Mouse (Mus musculus) embryonic facial prominence, embryonic 13.5 days (tissue): ENCODE data around the gene Kif22. TPM values are rescaled to one million over a fixed set of nuclear protein-coding genes. Genes with fewer than 3 reads are reported as not detected.

Experiments used
- microRNA-seq: library from miRNA; unstranded; fragments of <30 nt; microRNA quantifications from one replicate; pipeline ENCODE4, GENCODE M21; 2016
- polyA plus RNA-seq: library from polyadenylated mRNA; unstranded; fragments of >200 nt; fragmentation: Nextera tagmentation; extraction: Ambion mirVana; gene quantifications from 2 replicates; pipeline ENCODE4 v1.2.1, GENCODE M21; 2015

Kif22 gene
- polyA plus RNA-seq, 1 experiment from 2014 or later, result 124 TPM

Small RNA genes lying within 50 kb of the gene (microRNA-seq; reads per million reads assigned to microRNA genes)
- not detected for gene Gm44343

Other genes starting within 250 kb of the Kif22 start
- 300 and 311 TPM in 2 replicates for gene Ppp4c, start 250.0 kb downstream of the Kif22 start, polyA plus RNA-seq
- gene Fam57b, start 244.8 kb downstream of the Kif22 start, polyA plus RNA-seq, result 0.45 and 0.70 TPM in 2 replicates
- not detected in 2 replicates for gene 4930451I11Rik, start 210.8 kb downstream of the Kif22 start, polyA plus RNA-seq
- 1.6 and 1.9 TPM in 2 replicates for gene Doc2a, start 195.1 kb downstream of the Kif22 start, polyA plus RNA-seq
- gene Hirip3, start 180.5 kb downstream of the Kif22 start, polyA plus RNA-seq, result 37.5 and 43.0 TPM in 2 replicates
- gene Ino80e, start 180.1 kb downstream of the Kif22 start, polyA plus RNA-seq, result 84.1 and 108 TPM in 2 replicates
- gene Taok2, start 157.8 kb downstream of the Kif22 start, polyA plus RNA-seq, result 53.4 and 53.6 TPM in 2 replicates
- gene Tmem219, start 119.6 kb downstream of the Kif22 start, polyA plus RNA-seq, result 28.3 and 28.6 TPM in 2 replicates
- 17.8 and 19.8 TPM in 2 replicates for gene Kctd13, start 113.6 kb downstream of the Kif22 start, polyA plus RNA-seq
- 0.13 and 0.25 TPM in 2 replicates for gene Asphd1, start 92.9 kb downstream of the Kif22 start, polyA plus RNA-seq
- 0.76 and 0.77 TPM in 2 replicates for gene Sez6l2, start 91.9 kb downstream of the Kif22 start, polyA plus RNA-seq
- gene Cdipt, start 66.6 kb downstream of the Kif22 start, polyA plus RNA-seq, result 95.8 and 97.0 TPM in 2 replicates
- 1.3 and 1.7 TPM in 2 replicates for gene Cdiptos, start 66.4 kb downstream of the Kif22 start, polyA plus RNA-seq
- 5.3 and 7.1 TPM in 2 replicates for gene Mvp, start 27.9 kb downstream of the Kif22 start, polyA plus RNA-seq
- gene Pagr1b, start 26.0 kb downstream of the Kif22 start, polyA plus RNA-seq, result 0.47 TPM in 1 of 2 replicates, not detected in the other
- gene Pagr1a, start 25.1 kb downstream of the Kif22 start, polyA plus RNA-seq, result 50.4 and 53.7 TPM in 2 replicates
- gene Gm42742, start 21.4 kb downstream of the Kif22 start, polyA plus RNA-seq, result 83.4 and 89.6 TPM in 2 replicates
- gene Prrt2, start 21.3 kb downstream of the Kif22 start, polyA plus RNA-seq, result 13.1 and 16.9 TPM in 2 replicates
- 63.6 and 73.0 TPM in 2 replicates for gene Maz, start 15.4 kb downstream of the Kif22 start, polyA plus RNA-seq
- gene Zg16, start 44.9 kb upstream of the Kif22 start, polyA plus RNA-seq, result 15.5 TPM in 1 of 2 replicates, not detected in the other
- gene AI467606, start 48.9 kb upstream of the Kif22 start, polyA plus RNA-seq, result 1.8 and 2.0 TPM in 2 replicates
- gene Qprt, start 79.8 kb upstream of the Kif22 start, polyA plus RNA-seq, result 1.1 and 1.2 TPM in 2 replicates
- 0.15 and 0.25 TPM in 2 replicates for gene Spn, start 95.4 kb upstream of the Kif22 start, polyA plus RNA-seq
- 68.3 and 73.3 TPM in 2 replicates for gene Cd2bp2, start 153.6 kb upstream of the Kif22 start, polyA plus RNA-seq
- 30.4 and 32.0 TPM in 2 replicates for gene Tbc1d10b, start 166.0 kb upstream of the Kif22 start, polyA plus RNA-seq
- gene Mylpf, start 166.4 kb upstream of the Kif22 start, polyA plus RNA-seq, result 34.1 and 41.1 TPM in 2 replicates
- 53.7 and 55.0 TPM in 2 replicates for gene Zfp553, start 190.6 kb upstream of the Kif22 start, polyA plus RNA-seq
- 26.9 and 29.6 TPM in 2 replicates for gene Sept1, start 190.7 kb upstream of the Kif22 start, polyA plus RNA-seq
- 78.2 and 83.9 TPM in 2 replicates for gene Zfp771, start 201.8 kb upstream of the Kif22 start, polyA plus RNA-seq
- gene Dctpp1, start 218.2 kb upstream of the Kif22 start, polyA plus RNA-seq, result 156 and 206 TPM in 2 replicates
- 63.4 and 64.1 TPM in 2 replicates for gene Sephs2, start 231.6 kb upstream of the Kif22 start, polyA plus RNA-seq